Mouse (Mus musculus): ENCODE measurements around the gene Mei4.

Gene Mei4

DNA sequence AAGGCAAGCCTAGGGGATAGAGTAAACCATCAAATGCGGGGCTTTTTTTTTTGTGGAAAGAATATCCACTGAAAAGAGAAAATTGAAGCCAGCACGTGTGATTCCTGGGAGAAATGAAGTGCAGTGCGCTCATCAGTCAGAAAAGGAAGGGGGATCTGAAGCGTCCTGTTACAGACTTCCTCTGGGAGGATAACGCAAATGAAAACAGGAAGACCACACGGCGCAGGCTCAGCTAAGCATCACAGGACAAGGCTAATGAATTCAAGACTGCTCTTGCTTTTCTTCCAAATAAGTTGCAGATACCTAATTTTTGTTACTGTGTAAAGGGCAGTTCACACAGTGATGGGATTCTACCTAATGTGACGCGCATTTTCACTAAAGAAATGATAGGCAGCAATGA is 296.7 kb downstream of the Mei4 start:
- no peak for DNase-seq (ENCODE audit: low read depth)

DNA sequence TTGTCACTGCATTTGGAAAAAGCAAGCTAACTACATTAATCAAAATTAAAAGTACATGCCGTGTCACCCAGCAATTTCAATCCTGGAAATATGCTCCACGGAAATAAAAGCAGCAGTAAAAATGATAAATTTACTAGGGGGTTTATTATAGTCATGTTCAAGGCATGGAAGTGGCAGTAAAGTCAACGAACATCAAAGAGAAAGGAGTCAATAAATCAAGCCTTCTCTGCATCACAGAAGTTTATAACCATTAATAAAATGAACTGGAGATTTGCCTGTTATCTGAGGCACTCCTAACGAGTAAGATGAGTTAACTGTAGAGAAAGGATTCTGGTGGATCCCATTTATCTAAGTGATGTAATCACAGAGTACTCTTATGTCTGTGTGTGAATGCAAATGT is 298.9 kb downstream of the Mei4 start:
- no peak for DNase-seq (ENCODE audit: low read depth)

DNA sequence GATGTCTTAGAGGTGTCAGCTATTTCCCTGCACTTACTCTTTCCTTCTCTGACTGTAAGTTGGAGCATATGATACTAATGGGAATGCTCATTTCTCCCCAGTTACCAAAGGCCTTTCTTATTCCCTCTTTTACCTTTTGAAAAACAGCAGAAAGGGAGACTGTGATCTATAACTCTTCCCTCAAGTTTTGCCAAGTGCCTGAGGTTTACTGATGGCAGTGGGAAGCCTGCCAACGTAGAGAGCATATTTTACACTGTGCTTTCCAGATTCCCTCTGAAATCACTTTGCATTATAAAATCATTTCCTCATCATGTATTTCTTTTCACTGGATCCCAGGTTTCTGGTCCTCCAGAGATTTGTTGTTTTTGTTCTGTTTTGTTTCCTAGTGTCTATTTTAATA is 354.5 kb downstream of the Mei4 start:
- DNase-seq (ENCODE audit: low read depth): no peak

DNA sequence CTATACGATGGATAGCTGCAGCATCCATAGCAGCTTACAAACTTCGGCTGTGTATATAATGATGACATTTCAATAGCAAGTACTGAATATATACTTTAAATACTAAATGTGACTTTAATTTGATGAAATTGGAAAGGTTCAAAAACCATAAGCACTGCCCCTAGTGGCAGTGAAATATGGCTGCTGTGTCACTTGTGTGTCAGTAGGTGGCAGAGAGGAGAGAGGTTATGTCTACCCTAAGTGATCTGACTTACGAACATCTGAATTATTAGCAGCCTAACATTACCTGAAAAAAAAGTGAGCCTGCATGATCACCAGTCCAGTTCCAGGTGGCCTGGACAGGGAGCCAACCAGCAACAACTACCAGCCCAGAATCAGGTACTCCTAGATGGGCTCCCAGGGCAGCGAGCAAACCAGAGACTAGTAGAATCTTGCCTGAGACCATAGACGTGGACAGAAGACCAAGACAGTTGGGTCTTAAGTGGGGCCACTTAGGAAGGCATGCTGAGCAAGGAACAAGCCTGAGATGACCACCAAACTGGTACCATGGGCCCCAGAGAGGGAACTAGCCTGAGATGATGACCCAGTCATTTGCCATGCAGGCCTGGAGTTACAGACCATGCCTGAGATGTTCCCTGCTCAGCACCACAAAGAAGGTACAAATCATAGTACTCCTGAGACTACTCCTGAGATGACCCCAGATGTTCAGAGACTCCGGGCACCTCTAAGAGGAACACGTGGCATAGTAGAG is 384.4 kb downstream of the Mei4 start:
- DNase-seq (ENCODE audit: low read depth): no peak
